Mouse (Mus musculus) embryonic facial prominence, embryonic 11.5 days (tissue): ENCODE measurements around the gene Plekha3. TPM values are rescaled to one million over a fixed set of nuclear protein-coding genes. Genes with fewer than 3 reads are reported as not detected.

Experiments
- ATAC-seq: fragments of 200-750 bp; cut with Nextera tagmentation; replicated peaks from 2 replicates; pipeline ENCODE4 v1.8.0; 2017; ENCODE audit warnings: low read depth; ENCODE audit not compliant: insufficient number of reproducible peaks, low FRiP score, low TSS enrichment
- DNase-seq: peaks from one replicate; pipeline ENCODE4 v3.0.0-alpha.2; 2015; ENCODE audit warnings: low spot score
- H3K27ac ChIP-seq: fragments of 300-500 bp; sonication (generic); replicated peaks from 2 replicates; pipeline ENCODE4 v1.5.1; 2014; ENCODE audit warnings: mild to moderate bottlenecking, low read depth, low read length, control low read depth
- H3K27me3 ChIP-seq: fragments of 300-500 bp; sonication (generic); 2 replicates; pipeline ENCODE4 v1.6.1; 2014; ENCODE audit warnings: mild to moderate bottlenecking, low read length, moderate library complexity, mixed read lengths; ENCODE audit not compliant: control insufficient read depth, insufficient read depth
- H3K36me3 ChIP-seq: fragments of 300-500 bp; sonication (generic); replicated peaks from 2 replicates; pipeline ENCODE4 v1.6.1; 2014; ENCODE audit warnings: low read depth, mild to moderate bottlenecking, low read length, moderate library complexity, mixed read lengths; ENCODE audit not compliant: control insufficient read depth, insufficient read depth
- H3K4me1 ChIP-seq: fragments of 300-500 bp; sonication (generic); 2 replicates; pipeline ENCODE4 v1.6.1; 2014; ENCODE audit warnings: low read length, mixed read lengths; ENCODE audit not compliant: control insufficient read depth, insufficient read depth
- H3K4me2 ChIP-seq: fragments of 300-500 bp; sonication (generic); 2 replicates; pipeline ENCODE4 v1.6.1; 2014; ENCODE audit warnings: low read depth, mild to moderate bottlenecking, control low read depth, low read length, moderate library complexity
- H3K4me3 ChIP-seq: fragments of 300-500 bp; sonication (generic); 2 replicates; pipeline ENCODE4 v1.5.1; 2014; ENCODE audit warnings: low read depth, low read length, control low read depth
- H3K9ac ChIP-seq: fragments of 300-500 bp; sonication (generic); replicated peaks from 2 replicates; pipeline ENCODE4 v1.6.1; 2014; ENCODE audit warnings: mild to moderate bottlenecking, control low read depth, low read length
- H3K9me3 ChIP-seq: fragments of 300-500 bp; sonication (generic); replicated peaks from 2 replicates; pipeline ENCODE4 v1.6.1; 2016; ENCODE audit warnings: mild to moderate bottlenecking, low read length, inconsistent platforms, mixed read lengths; ENCODE audit not compliant: control insufficient read depth
- WGBS: fragments of 180-500 bp; shearing (Covaris S2); extraction: QIAGEN DNeasy Blood & Tissue Kit; methylation state at CpG from one replicate; pipeline ENCODE4 v1.1.7; 2014; 5-methylcytosine and 5-hydroxymethylcytosine counted together
- polyA plus RNA-seq: library from polyadenylated mRNA; unstranded; fragments of >200 nt; fragmentation: Nextera tagmentation; extraction: Ambion mirVana; gene quantifications from 2 replicates; pipeline ENCODE4 v1.2.1, GENCODE M21; 2014

The Plekha3 gene
- polyA plus RNA-seq = 11.7 and 15.6 TPM in 2 replicates

DNA sequence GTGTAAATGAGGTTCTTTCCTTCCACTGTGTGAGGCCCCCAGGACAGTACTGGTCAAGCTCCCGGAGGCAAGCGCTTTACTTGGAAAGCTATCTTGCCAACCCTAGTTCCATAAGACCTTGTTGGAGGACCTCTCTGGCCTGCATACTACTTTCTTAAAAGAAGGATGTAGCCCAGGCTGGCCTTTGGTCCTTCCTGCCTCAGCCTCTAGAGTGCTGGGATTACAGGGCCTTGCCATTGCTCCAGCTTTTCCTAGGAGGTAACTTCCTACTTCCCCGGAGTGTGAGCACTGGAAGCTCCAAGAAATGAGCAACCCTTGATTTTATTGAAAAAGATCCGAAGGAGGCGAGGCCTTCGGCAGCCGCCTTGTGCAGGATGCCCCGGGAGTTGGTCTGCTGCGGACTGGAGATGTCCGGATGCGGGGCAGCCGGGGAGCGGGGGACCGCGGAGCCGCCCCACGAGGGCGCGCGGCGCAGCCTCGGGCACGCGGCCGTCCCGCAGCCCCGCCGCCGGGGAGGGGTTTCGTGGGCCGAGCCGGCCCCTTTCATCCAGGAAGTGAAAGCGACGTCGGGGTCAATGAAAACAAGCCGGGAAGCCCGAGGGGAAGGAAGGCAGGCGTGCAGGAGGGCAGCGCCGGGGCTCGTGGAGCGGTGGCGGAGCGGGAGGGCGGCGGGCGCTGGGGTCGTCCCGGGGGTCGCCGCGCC lies at the start of gene Plekha3:
Gene Plekha3, plus strand, starts transcription at position 557 of the 703 bp plus-strand sequence.
- Histone ChIP-seq H3K4me1 (no peaks in the 10 kb centered on the region), H3K4me3 (peak within 1 kb of the TSS; percentile 92), H3K4me2 (peak within 1 kb of the TSS; percentile 52), H3K27me3 (no peaks in the 10 kb centered on the region), H3K9me3 (no peaks in the 10 kb centered on the region), H3K27ac (peak within 1 kb of the TSS; percentile 70), H3K36me3 (no peaks in the 10 kb centered on the region), H3K9ac (peak within 1 kb of the TSS; percentile 92)
- 5% methylated on average over 44 of the region's 52 CpGs for WGBS
- ATAC-seq (peak; percentile 76), DNase-seq (peak; percentile 88)

DNA sequence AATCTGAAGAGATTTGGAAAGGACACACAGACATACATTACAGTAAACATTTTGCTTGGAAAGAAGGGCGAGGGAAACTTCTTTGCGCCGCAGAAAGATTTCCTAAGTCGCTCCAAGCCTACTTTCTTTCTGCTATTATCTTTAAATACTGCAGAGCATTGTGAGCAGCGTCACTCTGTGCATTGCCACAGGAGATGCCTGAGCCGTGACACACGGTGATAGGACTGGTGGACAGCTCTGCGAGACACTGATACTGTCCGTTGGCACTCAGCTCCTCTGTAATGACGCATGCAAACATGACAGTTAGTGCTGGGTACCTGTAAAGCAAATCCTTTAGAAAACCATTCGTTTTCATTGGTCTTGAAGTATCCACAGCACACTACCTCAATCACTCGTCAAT lies 44.8 kb upstream of the Plekha3 start:
- Histone ChIP-seq H3K36me3 (peaks cover 16% of the 10 kb centered on the region), H3K9me3 (no peaks in the 10 kb centered on the region), H3K27ac (no peak overlapping the region), H3K4me3 (no peak overlapping the region), H3K4me1 (no peaks in the 10 kb centered on the region), H3K9ac (no peak overlapping the region), H3K4me2 (no peak overlapping the region), H3K27me3 (no peaks in the 10 kb centered on the region)
- DNase-seq (no peak), ATAC-seq (no peak)
- WGBS = 94% methylated on average over 12 of the region's 12 CpGs

DNA sequence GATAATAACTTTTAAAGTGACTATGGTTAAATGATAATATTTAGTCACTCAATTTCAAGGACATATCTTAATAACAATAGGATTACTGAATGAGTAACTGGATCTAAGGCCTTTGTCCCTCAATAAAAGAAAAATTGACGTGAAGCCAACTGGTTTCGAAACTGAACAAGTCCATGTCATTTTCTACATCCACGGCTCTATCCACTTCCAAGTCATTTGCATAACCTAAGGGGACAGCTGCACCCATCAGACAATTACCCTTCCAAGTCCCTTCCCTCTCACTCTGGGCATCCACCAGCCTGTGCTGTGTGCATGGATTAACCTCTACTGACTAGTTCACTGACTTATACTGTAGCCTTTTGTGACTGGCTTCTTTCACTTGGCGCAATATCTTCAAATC lies 43.5 kb upstream of the Plekha3 start:
- no peak overlapping the region for H3K27ac ChIP-seq
- ATAC-seq = no peak
- no peak overlapping the region for H3K9ac ChIP-seq
- peaks cover 17% of the 10 kb centered on the region for H3K36me3 ChIP-seq
- H3K27me3 ChIP-seq = no peaks in the 10 kb centered on the region
- H3K4me2 ChIP-seq = no peak overlapping the region
- no peak for DNase-seq
- H3K4me3 ChIP-seq = no peak overlapping the region
- H3K9me3 ChIP-seq = no peaks in the 10 kb centered on the region
- WGBS = 92% methylated on average over 4 of the region's 4 CpGs
- no peaks in the 10 kb centered on the region for H3K4me1 ChIP-seq

DNA sequence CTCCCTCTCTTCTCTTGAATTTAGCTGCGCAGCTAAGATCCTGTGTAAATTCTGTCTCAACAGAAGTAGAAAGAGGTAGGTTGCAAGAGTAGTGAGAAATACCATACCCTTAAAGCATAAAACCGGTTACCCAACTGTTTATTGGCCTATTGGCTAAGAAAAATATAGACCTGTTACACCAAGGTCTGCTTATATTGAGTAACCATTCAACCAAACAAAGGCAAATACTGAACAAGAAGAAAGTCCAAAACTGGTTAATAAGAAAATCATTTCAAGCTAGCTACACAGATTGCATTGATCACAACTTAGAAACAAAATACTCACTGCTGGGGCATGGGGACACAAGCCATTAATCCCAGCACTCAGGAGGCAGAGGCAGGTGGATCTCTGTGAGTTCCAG lies 35.4 kb upstream of the Plekha3 start:
- Histone ChIP-seq H3K4me1 (no peaks in the 10 kb centered on the region), H3K9ac (no peak overlapping the region), H3K4me3 (no peak overlapping the region), H3K27ac (no peak overlapping the region), H3K36me3 (peaks cover 16% of the 10 kb centered on the region), H3K4me2 (no peak overlapping the region), H3K9me3 (no peaks in the 10 kb centered on the region), H3K27me3 (no peaks in the 10 kb centered on the region)
- WGBS = 97% methylated on average over 2 of the region's 2 CpGs
- no peak for DNase-seq
- no peak for ATAC-seq

DNA sequence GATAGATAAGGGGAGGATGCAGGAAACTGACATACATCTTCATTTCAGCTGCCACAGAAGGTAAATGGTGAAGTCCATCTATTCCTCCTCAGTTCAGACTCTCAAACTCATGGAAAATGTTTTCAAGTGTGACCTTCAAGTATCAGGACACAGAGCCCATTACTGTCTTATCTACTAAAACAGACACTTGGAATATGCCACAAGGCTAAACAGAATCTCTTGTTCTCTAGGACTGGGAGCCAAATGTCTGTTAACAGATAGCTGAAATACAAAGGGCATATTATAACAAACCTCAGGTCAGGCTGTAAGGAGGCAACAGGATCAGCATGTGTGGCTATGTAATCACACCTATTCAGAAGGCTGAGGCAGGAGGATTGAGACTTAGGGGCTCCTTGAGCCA lies 31.3 kb upstream of the Plekha3 start:
- Histone ChIP-seq H3K4me1 (no peaks in the 10 kb centered on the region), H3K27me3 (no peaks in the 10 kb centered on the region), H3K4me3 (no peak overlapping the region), H3K9ac (no peak overlapping the region), H3K4me2 (no peak overlapping the region), H3K27ac (no peak overlapping the region), H3K9me3 (no peaks in the 10 kb centered on the region), H3K36me3 (peaks cover 5% of the 10 kb centered on the region; the same call in 1 of the 2 replicates)
- DNase-seq = no peak
- no peak for ATAC-seq

GRCm38 (mm10) chr2:76647441-76647869 lies 27.6 kb upstream of the Plekha3 start:
- no peaks in the 10 kb centered on the region for H3K9me3 ChIP-seq
- DNase-seq = peak; percentile 68
- no peaks in the 10 kb centered on the region for H3K27me3 ChIP-seq
- H3K27ac ChIP-seq = peak overlapping the region; percentile 88
- under 1% methylated on average over 32 of the region's 32 CpGs for WGBS
- H3K4me3 ChIP-seq = peak overlapping the region; percentile 76
- no peaks in the 10 kb centered on the region for H3K4me1 ChIP-seq
- H3K4me2 ChIP-seq = peak overlapping the region; percentile 78
- H3K36me3 ChIP-seq = no peaks in the 10 kb centered on the region
- ATAC-seq = peak; percentile 68
- peak overlapping the region; percentile 78 for H3K9ac ChIP-seq

DNA sequence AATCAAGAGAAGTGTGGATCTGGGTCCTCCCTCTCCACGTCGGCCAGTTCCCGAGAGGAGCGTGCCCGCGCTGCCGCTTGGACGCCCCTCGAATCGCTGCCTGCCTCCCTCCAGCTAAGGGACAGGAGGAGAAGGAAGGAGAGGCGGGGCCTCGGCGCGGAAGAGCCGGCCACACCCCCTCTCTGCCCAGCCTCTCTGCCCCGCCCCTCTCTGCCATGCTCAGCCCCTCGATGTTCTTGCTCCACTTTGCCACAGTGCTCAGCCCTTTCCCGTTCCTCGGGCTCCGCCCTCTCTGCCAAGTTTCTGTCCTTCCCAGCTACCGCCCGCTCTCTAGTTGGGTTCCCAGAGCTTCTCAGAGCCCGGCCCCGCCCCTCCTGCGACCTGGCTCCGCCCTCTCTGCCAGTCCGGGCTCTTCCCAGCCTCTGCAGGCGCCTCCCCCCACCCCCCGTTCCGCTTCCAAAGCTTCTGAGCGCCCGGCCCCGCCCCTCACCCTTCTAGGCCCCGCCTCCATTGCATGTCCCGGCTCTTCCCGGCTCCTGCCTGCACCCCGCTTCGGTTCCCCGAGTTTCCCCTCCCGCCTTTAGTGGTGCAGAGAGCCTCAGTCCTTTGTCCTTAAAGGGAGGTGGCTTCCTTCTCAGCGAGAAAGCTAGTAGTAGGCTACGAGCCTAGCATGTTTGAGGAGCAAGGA lies 27.1 kb upstream of the Plekha3 start, which contains the start of the genes Prkra and Pjvk:
Gene Prkra, minus strand, starts transcription at position 133 of the 688 bp plus-strand sequence.
Gene Pjvk, plus strand, starts transcription at position 594 of the 688 bp plus-strand sequence.
- 2% methylated on average over 40 of the region's 42 CpGs for WGBS
- peak; percentile 99 for ATAC-seq

GRCm38 (mm10) chr2:76648666-76649141 lies 26.4 kb upstream of the Plekha3 start:
- 0 out of 2 replicates have a peak overlapping the region, but pooled peaks have one; percentile 15 for H3K4me3 ChIP-seq
- peak overlapping the region; percentile 39 for H3K4me2 ChIP-seq
- H3K27ac ChIP-seq = peak overlapping the region; percentile 75
- no peaks in the 10 kb centered on the region for H3K9me3 ChIP-seq
- peak; percentile 31 for ATAC-seq
- 28% methylated on average over 13 of the region's 13 CpGs for WGBS
- peak; percentile 47 for DNase-seq
- no peaks in the 10 kb centered on the region for H3K27me3 ChIP-seq
- H3K4me1 ChIP-seq = no peaks in the 10 kb centered on the region
- H3K36me3 ChIP-seq = no peaks in the 10 kb centered on the region
- peak overlapping the region; percentile 30 for H3K9ac ChIP-seq

More for the DNA sequence above, 27.1 kb upstream of the Plekha3 start, which contains the start of the genes Prkra and Pjvk:
- Histone ChIP-seq H3K4me1 (no peaks in the 10 kb centered on the region), H3K9me3 (no peaks in the 10 kb centered on the region), H3K9ac (peak within 1 kb of the TSS; percentile 78), H3K27ac (peak within 1 kb of the TSS; percentile 88), H3K27me3 (no peaks in the 10 kb centered on the region), H3K36me3 (no peaks in the 10 kb centered on the region), H3K4me3 (peak within 1 kb of the TSS; percentile 76), H3K4me2 (peak within 1 kb of the TSS; percentile 78)
- DNase-seq = peak; percentile 99
